Mouse (Mus musculus) lung, postnatal 0 days (tissue): ENCODE data around the gene Adamtsl3.

Experiments used
- CTCF ChIP-seq: IDR thresholded peaks from 2 replicates; pipeline ENCODE4 v1.5.1; 2016; ENCODE audit warnings: antibody characterized with exemption, mild to moderate bottlenecking
- EP300 ChIP-seq: IDR thresholded peaks from 2 replicates; pipeline ENCODE4 v1.6.1; 2016; ENCODE audit warnings: antibody characterized with exemption, mild to moderate bottlenecking, control low read depth

DNA sequence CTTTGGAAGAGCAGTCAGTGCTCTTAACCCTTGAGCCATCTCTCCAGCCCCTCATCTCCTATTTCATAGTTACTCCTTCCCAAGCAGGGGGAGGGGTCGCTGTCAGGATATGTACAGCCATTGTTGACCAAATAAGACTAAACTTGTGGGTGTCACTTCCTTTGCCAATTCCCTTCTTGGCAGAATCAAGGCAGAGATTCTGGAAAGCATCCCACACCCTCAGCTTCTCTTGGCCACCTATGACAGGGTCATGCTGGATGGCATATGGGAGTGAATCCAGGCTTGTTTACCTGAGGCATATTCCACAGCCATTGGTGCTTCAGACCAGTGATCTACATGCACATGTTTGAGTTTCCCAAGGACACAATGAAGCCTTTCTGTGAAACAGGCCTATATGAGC is 42.8 kb downstream of the Adamtsl3 start:
- no peak for TF ChIP-seq CTCF
- no peak for TF ChIP-seq EP300
